Mouse (Mus musculus) T-helper 17 cell (primary cell): ENCODE measurements around the gene Zswim7.

Experiments
- in situ Hi-C, 2 experiments: fragments of 300-600 bp; cut with MboI, MseI; formaldehyde crosslinking; loops; 1 replicate in 1 of 2; 2 replicates in 1 of 2; pipeline ENCODE4 v1.15.1; 2025; ENCODE audit warnings: high pct_unique_total_duplicates in 2 of 2

The Zswim7 gene

DNA sequence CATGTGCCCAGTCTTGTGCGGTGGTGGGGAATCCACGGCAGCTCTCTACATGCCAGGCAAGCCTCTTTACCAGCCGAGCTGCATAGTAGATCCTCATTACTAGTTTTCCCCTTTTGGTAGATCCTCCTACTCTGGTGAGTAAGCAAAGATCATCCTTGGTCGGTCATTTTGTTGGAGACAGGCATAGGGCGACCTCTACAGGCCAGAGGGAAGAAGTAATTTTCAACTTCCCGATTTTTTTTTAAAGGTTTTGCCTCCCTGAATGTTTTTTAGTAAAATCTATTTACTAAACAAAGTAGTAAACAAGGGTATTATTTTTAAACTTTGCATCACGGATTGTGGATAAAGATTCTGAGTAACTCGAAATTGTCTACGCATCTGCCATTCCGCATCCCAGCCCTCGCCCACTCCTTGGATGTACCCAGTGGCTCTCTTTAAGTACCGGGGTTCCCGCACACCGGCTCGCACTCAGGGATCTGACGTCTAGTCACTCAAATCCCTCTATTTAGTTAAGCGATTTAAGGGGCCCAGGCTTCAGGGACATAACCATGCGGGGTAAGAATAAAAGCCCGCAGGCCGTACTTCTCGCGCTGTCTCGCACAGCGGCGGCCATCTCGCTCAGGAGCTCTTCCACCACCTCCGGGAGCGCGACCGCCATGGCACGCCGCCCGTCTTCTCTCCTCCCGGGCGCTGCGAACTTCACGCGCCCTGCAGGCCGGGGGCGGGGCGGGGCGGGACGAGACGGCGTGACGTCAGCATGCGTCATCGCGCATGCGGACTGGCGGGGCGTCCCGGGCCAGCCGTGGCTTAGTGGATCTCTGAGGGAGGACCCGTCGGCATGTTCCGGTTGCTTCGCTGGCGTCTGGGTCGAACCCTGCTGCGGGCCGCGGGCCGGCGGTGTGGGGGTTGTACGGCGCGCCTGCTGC, at the start of gene Zswim7, which contains the start of gene Ttc19:
Gene Zswim7 (minus strand): TSS at position 701 of the 926 bp plus-strand sequence.
Gene Ttc19 (plus strand): TSS at position 799 of the 926 bp plus-strand sequence.
- in situ Hi-C loops = loop anchor here in 1 of 2 experiments (5.0 kb wide), 2 partner anchors 234 to 329 kb away; no protein-coding TSS in a partner anchor

DNA sequence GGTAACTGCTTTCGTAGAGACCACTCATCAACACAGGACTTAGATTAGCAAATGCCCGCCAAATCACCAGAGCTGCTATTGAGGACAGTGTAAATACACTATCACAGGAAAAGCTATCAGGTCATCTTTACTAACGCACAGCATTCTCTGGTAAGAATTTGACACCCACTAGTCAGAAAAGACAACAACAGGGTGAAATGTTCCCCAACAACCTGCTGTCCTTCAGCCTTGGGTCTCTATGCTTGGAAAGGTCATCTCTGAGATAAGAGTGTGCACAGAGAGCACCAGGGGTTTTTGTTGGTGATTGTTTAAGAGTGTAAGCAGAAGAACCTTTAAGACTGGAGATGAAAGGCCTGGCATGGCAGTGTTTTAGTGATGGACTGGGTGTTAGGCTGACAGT, 42.5 kb upstream of the Zswim7 start:
- in situ Hi-C loops = loop anchor here (5.0 to 10.0 kb wide), 2 partner anchors 54 to 61 kb away; no protein-coding TSS in a partner anchor

DNA sequence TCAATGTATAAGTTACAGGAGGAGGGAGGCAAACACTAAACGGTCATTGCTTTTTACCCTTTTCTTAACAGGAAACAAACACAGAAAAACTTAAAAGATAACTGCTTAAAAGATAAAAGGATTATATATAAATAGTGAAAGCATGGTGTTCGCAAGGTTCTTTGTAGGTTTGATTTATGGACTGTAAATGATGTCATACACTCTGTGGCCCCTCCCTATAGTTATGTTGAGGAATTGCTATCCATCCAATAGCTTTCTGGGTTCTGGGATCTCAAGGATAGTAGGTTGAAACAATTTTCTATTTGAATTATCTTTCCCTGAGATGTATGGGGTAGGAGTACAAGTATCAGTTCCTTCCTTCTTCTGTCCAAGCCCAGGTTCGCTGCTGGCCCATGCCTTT, 38.9 kb upstream of the Zswim7 start:
- in situ Hi-C loops = loop anchor here (5.0 to 10.0 kb wide), 2 partner anchors 57 to 65 kb away; no protein-coding TSS in a partner anchor

DNA sequence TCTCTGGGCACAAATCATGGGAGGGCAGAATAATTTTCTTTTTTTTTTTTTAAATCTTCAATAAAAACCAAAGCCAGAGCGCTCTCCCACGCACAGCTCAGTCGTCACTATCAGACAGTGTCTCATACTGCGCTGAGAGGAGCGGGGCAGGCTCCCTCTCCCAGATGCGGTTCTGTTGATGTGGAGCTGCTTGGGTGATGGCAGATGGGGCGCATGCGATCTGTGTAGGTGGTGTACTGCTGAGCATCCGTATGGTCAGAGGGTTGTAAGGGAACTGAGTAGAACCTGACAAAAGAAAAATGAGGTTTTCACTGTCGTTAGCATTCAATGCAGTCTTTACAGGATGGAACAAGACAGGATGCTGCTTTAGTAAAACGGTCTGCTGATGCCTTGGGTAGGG, 36.6 kb upstream of the Zswim7 start:
- in situ Hi-C loops = loop anchor here in 1 of 2 experiments (10.0 kb wide), 1 partner anchor 443 kb away; no protein-coding TSS in a partner anchor

DNA sequence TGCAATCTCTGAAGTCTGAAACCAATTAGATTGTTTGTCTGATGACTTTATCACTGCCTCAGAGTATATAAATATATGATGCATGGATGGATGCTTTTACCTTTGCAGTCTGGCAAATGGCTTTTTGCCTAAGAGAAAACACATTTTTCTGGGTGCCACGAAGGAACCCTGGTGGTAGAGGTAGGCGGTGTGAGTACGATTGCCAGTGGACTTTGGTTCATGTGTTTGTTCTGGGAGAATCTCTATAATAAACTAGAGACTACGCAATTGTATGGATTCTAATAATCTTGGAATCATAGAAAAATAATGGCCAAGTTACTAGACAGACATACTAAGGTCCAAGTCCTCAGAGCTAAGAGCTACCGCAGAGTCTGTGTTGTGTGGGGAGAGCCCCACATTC, 33.8 kb upstream of the Zswim7 start:
- in situ Hi-C loops = loop anchor here in 1 of 2 experiments (5.0 to 10.0 kb wide), 2 partner anchors 197 to 440 kb away; no protein-coding TSS in a partner anchor

DNA sequence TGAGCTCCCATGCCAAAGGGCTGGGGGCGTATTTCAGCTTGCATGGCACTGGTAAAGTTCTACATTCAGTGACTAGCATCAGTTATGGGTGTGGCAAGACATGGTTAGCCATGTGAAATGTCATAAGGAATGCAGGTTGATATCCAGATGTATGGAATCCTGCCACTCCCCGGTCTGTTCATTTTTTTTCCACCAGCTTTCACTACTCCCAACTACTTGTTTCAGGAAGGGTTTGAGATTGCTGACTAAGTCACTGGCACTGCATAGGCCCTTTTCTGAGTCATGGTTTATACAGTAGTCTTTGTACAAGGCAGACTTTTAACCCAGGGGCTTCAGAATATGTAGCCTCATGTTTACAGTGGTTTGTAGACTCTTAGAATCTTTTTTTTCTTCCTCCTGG, 28.1 kb upstream of the Zswim7 start:
- in situ Hi-C loops = no loop called here

DNA sequence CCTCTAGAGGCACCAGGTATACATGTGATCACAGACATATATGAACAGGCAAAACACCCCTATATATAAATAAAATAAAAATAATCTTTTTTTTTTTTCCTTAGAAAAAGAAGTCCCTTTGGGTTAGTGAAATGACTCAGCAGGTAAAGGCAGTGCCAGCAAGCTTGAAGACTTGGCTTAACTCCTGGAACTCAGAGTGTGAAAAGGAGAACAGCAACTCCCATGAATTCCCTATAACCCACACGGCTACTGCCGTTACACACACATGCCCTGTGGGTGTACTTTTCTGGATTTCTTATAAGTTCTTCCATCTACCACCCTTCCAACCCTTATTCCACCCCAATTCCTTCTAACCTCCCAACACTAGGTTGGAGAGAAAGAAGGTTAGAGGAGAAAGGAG, 24.7 kb upstream of the Zswim7 start:
- in situ Hi-C loops = no loop called here

DNA sequence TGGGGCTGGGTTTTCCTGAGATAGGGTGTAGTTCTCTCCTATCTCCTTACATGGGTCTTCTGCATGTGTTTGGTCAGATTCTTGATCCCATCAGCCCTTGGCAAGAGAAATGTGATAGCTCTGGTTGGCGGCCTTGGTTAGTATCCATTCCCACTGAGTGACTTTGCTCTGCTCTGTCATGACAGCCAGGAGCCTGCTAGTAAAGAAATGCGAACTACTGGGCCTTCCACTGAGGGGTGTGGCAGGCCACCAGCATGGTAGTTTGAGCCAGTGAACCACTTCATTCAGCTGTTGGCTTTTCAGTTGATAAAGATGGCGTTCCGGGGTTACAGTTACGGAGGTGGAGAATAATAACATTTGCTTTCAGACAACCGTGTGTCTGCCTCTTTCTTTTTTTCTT, 17.7 kb upstream of the Zswim7 start:
- in situ Hi-C loops = no loop called here

DNA sequence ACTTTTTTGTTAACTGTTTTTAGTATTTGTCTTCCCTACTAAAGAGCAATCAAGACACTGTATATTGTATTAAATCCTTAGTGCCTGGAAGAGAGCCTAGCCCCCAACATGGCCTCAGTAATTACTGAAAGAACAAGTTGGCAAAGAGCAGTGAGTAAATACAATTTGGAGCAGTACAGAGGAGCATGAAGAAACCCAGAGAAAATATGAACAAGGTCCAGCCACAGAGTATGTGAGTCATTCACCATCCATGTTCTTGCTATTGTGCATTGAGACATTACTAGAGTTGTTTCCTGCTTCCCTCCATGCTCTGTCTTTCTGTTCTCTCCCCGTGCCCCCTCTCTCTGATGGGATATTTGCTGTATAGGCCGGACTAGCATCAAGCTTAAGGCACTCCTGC, 12.9 kb upstream of the Zswim7 start:
- in situ Hi-C loops = no loop called here

DNA sequence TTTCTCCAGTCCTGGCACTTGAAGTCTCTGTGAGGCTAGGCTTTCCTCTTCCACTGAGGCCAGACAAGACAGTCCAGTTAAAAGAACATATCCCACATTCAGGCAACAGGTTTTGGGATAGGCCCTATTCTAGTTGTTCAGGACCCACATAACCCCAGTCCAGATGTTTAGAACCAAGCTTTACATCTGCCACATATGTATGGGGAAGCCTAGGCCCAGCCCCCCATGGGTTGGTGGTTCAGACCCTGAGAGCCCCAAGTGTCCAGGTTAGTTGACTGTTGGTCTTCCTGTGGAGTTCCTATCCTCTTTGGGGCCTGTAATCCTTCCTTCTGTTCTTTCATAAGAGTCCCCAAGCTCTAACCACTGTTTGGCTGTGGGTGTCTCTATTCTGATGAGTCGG, 6.5 kb upstream of the Zswim7 start:
- in situ Hi-C loops = no loop called here

DNA sequence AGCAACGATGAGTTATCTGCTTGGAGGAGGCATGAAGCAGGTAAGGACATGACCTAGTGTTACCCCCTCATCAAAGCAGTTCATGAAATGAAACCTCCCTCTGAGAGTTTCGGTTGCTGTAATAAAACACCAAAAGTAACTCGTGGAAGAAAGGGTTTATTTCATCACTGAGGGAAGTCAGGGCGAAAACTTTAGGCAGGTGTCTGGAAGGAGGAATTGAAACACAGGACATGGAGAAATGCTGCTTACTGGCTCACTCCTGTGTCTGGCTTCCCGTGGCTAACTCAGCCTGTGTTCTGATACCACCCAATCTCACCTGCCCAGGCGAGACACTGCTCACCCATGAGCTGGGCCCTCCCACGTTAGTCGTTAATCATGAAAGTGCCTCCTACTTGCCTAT, 3.8 kb upstream of the Zswim7 start:
- in situ Hi-C loops = no loop called here

DNA sequence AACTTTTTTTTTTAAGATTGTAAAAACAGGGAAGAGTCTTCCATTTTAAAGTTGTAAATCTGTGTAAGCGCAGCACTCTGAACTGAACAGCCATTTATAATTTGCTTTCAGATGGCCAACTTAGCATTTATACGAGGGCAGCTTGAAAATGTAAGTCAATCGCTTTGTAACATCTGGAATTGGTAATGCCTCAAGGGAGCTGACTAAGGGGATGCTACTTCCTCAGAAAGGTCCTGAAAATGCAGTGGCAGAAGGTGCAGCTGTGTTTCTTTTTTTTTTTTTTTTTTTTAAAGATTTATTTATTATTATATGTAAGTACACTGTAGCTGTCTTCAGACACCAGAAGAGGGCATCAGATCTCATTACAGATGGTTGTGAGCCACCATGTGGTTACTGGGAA, 2.8 kb upstream of the Zswim7 start:
- in situ Hi-C loops = loop anchor here in 1 of 2 experiments (5.0 kb wide), 2 partner anchors 237 to 332 kb away; no protein-coding TSS in a partner anchor

DNA sequence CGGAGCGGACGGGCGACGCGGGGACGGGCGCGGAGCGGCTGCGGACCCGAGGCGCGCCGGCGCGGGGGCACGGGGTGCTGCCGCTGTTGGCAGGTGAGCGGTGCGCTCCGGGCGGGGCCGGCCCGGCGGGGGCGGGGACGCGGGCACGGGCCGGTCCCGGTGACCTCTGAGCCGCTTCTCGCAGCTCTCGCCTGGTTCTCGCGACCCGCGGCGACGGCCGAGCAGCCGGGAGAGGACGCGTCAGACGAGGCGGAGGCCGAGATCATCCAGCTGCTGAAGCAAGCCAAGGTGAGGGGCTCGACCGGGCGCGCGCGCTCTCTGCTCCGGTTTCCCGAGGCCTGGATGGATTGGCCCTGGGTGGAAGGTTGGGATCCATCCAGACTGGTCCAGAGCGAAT, 424 bp upstream of the Zswim7 start:
- in situ Hi-C loops = loop anchor here in 1 of 2 experiments (5.0 kb wide), 2 partner anchors 234 to 329 kb away; no protein-coding TSS in a partner anchor

DNA sequence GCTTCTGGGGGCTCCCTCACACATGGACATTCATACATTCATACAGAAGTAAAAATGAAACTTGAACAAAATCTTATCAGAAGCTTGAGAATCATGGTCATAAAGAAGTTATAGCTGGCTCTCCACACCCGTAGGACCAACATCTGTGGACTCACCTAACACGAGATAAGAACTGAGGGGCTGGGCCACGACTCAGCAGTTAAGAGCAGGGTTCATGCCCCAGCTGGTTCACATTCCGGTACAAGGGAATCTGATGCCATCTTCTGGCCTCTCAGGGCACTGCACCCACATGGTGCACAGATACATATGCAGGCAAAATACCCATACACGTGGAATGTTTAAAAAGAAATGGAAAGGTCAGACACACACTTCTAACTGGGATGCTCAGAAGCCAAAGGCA, 3.1 kb downstream of the Zswim7 start:
- in situ Hi-C loops = loop anchor here (5.0 kb wide), 2 partner anchors 151 to 231 kb away; no protein-coding TSS in a partner anchor

DNA sequence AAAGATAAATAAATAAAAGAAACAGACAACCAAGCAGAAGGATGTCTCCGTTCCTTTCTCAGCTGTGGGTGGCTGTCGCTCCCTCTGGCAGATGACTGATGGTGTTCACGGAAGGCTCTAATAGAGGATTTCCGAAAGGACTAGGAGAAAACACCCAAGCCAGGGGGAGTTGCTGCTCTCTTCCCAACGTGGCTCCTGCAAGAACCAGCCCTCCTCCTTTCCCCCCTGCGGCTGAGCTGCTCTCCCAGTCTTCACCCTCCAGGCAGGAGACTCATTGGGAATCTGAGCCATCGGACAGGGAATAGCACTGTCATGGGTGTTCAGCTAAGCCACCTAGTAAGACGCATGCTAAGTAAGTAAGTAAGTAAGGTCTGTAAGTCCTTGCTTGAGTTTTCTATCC, 4.1 kb downstream of the Zswim7 start:
- in situ Hi-C loops = loop anchor here (5.0 kb wide), 2 partner anchors 150 to 230 kb away; no protein-coding TSS in a partner anchor

DNA sequence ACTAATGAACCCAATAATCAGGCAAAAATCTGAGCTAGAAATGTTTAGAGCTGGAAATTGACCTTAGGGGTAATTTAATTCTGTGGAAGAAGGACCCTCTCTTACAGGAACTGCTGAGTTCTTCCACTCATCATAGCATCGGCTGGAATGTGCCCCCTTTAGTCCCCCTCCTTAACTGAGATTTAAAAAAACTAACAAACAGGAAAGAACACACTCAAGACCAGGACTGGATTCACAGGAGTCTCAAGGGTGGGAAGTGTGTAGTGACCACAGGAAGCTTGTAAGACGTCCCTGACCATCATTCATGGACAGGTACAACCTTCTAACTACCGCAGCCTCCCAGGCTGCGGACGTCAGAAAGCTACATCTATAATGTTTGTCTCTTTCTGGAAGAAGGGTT, 10.3 kb downstream of the Zswim7 start:
- in situ Hi-C loops = no loop called here

DNA sequence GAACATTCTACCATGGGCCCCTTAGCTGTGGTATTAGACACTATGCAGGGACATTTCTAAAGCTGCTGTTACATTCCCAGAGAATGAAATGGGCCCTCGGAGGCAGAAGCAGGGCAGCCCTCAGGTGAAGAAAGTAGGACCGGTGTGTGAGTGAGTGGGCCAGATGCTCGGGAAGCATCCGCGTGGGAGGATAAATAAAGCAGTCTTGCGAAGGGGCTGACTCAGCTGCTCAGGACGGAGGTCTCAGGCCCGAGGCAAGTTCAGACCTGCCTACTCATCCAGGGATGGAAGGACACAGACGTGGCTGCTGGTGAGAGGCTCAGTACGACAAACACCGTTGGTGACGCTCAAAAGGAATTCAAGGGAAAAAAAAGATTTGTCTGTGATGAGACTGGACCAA, 12.1 kb downstream of the Zswim7 start:
- in situ Hi-C loops = loop anchor here in 1 of 2 experiments (10.0 kb wide), 1 partner anchor 224 kb away; no protein-coding TSS in a partner anchor

DNA sequence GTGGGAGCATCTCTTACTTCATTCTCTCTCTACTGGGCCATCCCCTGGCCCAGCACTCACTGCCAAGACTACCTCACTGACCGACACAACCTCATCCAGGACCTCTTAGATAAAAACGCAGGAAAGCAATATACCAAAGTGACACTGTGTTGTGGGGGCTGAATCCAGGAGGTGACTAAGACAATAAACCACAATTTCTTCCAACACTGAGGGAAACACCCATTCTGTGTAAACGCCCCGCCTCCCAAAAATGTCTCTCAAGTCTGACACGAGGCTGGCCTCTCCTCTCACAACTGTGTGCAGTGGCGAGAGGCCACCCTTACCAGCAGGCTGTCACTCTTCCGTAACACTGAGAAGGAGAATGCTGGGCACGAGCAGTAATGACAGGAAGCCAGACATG, 12.8 kb downstream of the Zswim7 start:
- in situ Hi-C loops = loop anchor here in 1 of 2 experiments (10.0 kb wide), 1 partner anchor 224 kb away; no protein-coding TSS in a partner anchor

DNA sequence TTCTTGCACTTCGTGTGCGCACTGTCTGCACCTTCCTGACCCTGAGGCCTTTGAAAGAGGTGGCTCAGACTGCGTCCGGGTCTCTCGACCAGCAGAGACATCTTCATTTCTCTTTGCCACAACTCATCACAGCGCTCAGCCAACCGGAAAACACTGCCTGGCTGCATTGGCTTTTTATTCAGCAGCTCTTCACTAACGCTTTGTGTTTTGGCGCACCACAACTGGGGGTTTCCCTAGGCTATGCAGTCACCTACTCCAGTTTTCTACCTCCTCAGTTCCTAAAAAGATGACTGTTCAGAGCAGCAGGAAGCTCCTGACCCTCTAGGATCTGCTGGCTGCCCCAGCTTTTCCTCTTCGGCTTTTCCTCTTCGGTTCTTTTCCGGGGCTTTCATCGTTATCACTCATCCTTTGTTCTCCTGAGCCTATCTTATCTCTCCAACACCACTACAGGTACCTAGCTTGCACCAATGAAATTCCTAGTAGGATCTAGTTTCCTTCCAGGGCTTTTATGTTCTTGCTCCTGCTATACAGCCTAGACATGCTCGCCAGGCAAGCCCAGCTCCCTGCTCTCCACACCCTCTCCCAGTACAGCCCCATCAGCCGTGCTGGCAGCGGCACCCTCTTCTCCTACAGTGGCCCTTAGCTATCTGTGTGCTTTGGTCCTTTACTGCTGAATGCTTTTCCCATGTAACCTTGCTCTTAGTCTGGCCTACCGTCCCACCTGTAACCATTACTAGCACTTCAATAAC, 14.5 kb downstream of the Zswim7 start:
- in situ Hi-C loops = loop anchor here in 1 of 2 experiments (10.0 kb wide), 1 partner anchor 222 kb away; no protein-coding TSS in a partner anchor

DNA sequence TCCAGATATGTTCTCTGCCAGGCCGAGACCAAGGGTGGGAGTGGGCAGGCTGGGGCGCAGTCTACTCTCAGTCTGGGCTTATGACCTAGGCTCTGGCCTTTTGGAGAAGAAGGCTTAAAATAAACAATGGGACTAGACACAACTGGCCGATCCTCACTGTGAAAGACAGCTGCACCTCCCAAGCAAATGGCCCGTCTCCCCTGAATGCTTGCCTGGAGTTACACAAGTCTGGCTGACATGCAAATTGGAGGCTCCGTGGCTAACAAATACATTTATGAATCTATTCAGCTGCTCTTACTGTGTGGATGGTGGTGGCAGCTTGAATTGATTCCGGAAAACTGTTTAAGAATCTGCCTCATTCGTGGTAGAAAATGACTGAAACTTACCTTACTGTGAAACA, 15.5 kb downstream of the Zswim7 start:
- in situ Hi-C loops = loop anchor here in 1 of 2 experiments (10.0 kb wide), 1 partner anchor 221 kb away; no protein-coding TSS in a partner anchor

DNA sequence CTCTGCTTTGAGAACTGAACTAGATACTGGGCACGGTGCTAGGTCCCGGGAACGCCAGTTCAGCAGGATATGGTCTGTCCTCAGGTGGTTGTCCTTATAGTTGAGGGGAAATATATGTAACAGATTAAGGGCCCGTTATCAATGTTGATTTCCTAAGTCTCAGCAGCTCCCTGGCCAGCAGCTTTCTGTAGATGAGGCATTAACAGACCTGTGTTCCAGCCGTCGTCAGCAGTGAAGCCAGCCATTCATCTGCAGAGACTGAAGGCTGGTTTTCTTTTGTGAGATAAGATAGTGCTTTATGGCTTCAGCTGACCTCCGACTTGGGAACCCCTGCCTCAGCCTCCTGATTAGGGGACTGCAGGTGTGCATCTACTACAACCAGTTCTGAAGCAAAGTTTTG, 17.2 kb downstream of the Zswim7 start:
- in situ Hi-C loops = loop anchor here in 1 of 2 experiments (10.0 kb wide), 1 partner anchor 219 kb away; no protein-coding TSS in a partner anchor
